Mouse (Mus musculus): ENCODE data around the gene Epb41l1. TPM values are rescaled to one million over a fixed set of nuclear protein-coding genes. Genes with fewer than 3 reads are reported as not detected.

Epb41l1 gene
- total RNA-seq, 2 experiments from 2014 or later, result 340 to 347 TPM

DNA sequence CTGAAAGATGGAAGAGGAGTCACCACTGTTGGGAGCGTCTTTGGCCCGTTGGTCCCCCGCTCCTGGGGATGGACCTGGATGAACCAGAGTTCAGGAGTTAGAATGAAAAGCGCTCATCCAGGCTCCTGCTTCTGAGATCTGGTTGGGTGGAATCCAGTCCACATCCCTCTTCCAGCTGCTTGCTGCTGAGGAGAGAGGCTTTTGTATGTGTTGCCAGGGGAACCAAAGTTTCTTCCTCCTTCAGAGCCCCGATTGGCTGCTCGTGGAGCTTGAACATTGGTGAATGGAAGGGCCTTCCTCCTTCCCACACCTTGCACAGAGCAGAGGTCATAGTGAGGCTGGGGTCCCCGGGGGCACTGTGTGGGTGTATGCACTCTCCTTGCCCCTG is 31.4 kb downstream of the Epb41l1 start:
- Histone ChIP-seq H3K4me3 (no peak overlapping the region), H3K27ac (peak overlapping the region; percentile 57)
- peak in 1 of 2 experiments; percentile 26 for DNase-seq (ENCODE audit: low spot score in 2 of 2)
- TF ChIP-seq CTCF (conservative IDR thresholded peaks at IDR 0.05), result no peak

- DNase-seq (ENCODE audit: low spot score in 2 of 2), result no peak
- Histone ChIP-seq H3K4me3 (no peak overlapping the region), H3K27ac (no peak overlapping the region)
- no peak for TF ChIP-seq CTCF (conservative IDR thresholded peaks at IDR 0.05)
Measured at GRCm38 (mm10) chr2:156453822-156454221, 33.1 kb downstream of the Epb41l1 start.

DNA sequence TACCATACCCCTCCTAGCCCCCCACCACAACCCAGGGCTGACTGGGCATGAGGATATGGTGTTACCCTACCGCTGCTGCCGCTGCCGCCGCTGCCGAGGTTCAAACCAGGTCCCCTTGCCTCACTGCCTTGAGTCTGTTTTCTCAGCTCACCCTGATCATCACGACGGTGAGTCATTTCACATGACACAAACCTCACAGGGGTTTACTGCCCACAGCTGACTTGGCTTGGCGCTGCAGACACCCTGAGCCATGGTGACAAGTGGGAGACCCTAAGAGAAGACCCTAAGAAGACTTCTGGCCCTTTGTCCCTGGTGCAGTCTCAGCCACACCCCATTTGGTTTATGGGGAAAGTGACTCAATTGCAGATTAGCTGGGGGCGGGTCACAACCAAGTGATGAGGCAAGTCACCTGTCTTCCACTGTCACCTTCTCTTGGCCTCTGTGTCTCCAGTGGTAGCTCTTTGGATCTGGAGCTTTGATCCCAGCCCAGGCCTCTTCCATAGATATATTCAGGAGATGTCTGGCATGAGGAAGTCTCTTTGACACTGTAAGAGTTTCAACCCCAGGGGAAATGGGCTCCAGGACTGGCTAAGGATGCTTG is 34.9 kb downstream of the Epb41l1 start:
- DNase-seq (ENCODE audit: low spot score in 2 of 2), result no peak
- no peak for TF ChIP-seq CTCF (conservative IDR thresholded peaks at IDR 0.05)
- H3K4me3 ChIP-seq, result no peak overlapping the region
- H3K27ac ChIP-seq, result no peak overlapping the region

- TF ChIP-seq CTCF (conservative IDR thresholded peaks at IDR 0.05), result no peak
- Histone ChIP-seq H3K27ac (peak overlapping the region; percentile 46; the same call in 1 of the 2 replicates), H3K4me3 (no peak overlapping the region)
- no peak for DNase-seq (ENCODE audit: low spot score in 2 of 2)
Measured at GRCm38 (mm10) chr2:156456386-156457342, 36.0 kb downstream of the Epb41l1 start.

- DNase-seq (ENCODE audit: low spot score in 2 of 2), result no peak
- Histone ChIP-seq H3K4me3 (no peak overlapping the region), H3K27ac (peak overlapping the region; percentile 46; the same call in 1 of the 2 replicates)
- no peak for TF ChIP-seq CTCF (conservative IDR thresholded peaks at IDR 0.05)
Measured at GRCm38 (mm10) chr2:156457343-156457717, 36.6 kb downstream of the Epb41l1 start.

GRCm38 (mm10) chr2:156460470-156460869 is 39.8 kb downstream of the Epb41l1 start:
- DNase-seq (ENCODE audit: low spot score in 2 of 2), result peak; percentile 60 to 72
- Histone ChIP-seq H3K4me3 (peak overlapping the region; percentile 27; the same call in 1 of the 2 replicates), H3K27ac (peak overlapping the region; percentile 81)
- peak; percentile 76 for TF ChIP-seq CTCF (conservative IDR thresholded peaks at IDR 0.05)

DNA sequence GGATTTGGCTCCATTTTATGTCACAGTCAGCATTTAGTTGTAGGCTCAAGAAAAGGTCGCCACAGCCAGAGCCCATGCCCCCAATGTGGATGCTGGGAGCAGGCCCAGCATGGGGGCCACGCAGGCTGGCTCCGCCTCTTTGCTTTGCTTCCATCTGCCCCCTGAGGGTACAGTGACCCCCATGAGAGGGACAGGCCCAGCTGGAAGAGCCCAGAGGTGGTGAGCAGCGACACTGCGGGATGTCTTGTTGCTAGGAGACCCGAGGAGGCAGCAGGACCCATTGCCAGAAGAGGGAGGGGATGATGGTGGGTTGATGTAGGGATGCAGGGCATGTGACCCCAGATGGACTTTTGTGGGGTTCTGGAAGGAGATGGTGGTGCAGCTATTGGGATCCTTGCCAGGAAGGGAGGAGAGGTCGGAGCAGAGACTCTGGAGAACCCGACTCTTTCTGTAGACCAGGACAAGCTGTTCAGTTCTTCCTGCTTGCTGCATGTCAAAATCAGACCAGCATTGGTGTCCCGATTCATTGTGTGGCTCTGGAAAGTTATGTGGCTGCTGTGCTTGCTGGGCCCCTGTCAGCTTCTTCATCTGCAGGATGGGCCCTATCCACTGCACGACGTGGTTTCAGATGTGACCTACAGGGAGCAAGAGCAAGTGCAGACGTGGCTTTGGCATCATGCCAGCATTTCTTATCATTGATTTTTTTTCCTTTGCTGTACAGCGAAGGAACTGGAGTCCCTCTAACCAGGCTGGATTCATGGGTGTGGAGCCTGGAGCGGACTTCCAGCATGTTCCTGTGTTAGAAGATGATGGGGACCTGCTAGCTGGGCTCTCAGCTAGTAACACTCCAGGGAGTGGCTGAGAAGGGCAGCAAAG is 41.7 kb downstream of the Epb41l1 start:
- Histone ChIP-seq H3K4me3 (no peak overlapping the region), H3K27ac (peak overlapping the region; percentile 43)
- DNase-seq (ENCODE audit: low spot score in 2 of 2), result no peak
- TF ChIP-seq CTCF (conservative IDR thresholded peaks at IDR 0.05), result no peak

DNA sequence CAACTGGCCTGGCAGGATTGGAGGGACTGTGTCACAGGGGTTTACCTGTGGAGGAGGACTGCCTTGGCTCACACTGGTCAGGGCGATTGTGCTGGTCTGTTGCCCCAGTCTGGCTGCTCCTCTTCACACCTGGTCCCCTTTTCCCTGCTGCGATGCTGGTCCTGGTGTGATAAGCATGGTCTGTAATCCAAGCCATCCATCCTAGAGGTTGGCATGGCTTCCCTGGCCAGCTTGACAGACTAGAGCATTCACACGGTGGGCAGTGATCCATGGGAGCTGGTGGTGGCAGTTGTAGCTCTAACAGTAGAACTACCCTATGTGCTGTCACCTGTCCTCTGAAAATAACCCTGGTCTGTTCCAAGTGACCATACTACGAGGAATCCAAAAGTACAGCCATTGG is 43.7 kb downstream of the Epb41l1 start:
- no peak for TF ChIP-seq CTCF (conservative IDR thresholded peaks at IDR 0.05)
- H3K27ac ChIP-seq, result no peak overlapping the region
- DNase-seq (ENCODE audit: low spot score in 2 of 2), result no peak
- H3K4me3 ChIP-seq, result no peak overlapping the region

DNA sequence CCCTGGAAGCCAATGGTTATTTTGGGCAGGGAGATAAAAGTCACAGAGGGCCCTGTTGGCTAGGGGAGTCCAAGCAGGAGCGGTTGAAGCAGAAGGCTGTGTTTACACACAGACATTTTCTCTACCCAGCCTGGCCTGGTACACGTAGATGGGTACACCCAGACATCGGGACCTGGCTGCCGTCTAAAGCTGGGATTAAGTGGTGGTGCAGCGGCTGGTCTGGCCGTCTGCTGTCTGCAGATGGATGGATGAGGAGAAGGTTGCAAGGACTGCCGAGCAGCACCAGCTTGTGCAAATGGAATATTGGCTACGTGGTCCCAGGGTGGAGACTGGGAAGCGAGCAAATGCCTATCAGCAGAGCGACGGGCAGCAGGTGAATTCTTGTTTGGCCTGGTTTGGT is 46.8 kb downstream of the Epb41l1 start:
- TF ChIP-seq CTCF (conservative IDR thresholded peaks at IDR 0.05), result no peak
- Histone ChIP-seq H3K27ac (peak overlapping the region; percentile 7; the same call in 1 of the 2 replicates), H3K4me3 (no peak overlapping the region)
- no peak for DNase-seq (ENCODE audit: low spot score in 2 of 2)

- DNase-seq (ENCODE audit: low spot score in 2 of 2), result no peak
- no peak overlapping the region for H3K27ac ChIP-seq
- no peak for TF ChIP-seq CTCF (conservative IDR thresholded peaks at IDR 0.05)
- H3K4me3 ChIP-seq, result no peak overlapping the region
Measured at GRCm38 (mm10) chr2:156468890-156469289, 48.2 kb downstream of the Epb41l1 start.

- Histone ChIP-seq H3K27ac (no peak overlapping the region), H3K4me3 (no peak overlapping the region)
- no peak for TF ChIP-seq CTCF (conservative IDR thresholded peaks at IDR 0.05)
- DNase-seq (ENCODE audit: low spot score in 2 of 2), result no peak
Measured at GRCm38 (mm10) chr2:156469508-156469907, 48.8 kb downstream of the Epb41l1 start.

GRCm38 (mm10) chr2:156470938-156471337 is 50.2 kb downstream of the Epb41l1 start:
- H3K4me3 ChIP-seq, result no peak overlapping the region
- H3K27ac ChIP-seq, result peak overlapping the region; percentile 44; the same call in 1 of the 2 replicates
- DNase-seq (ENCODE audit: low spot score in 2 of 2), result no peak
- no peak for TF ChIP-seq CTCF (conservative IDR thresholded peaks at IDR 0.05)

Data from layer of hippocampus, adult 2 months (tissue).